Mouse (Mus musculus) neural tube, embryonic 12.5 days (tissue): ENCODE results near the gene Ifitm10. TPM values are rescaled to one million over a fixed set of nuclear protein-coding genes. Genes with fewer than 3 reads are reported as not detected.
A peak's percentile ranks its signal among the peaks of the same experiment; 100 is the strongest.
"Not testable (repeated sequence)": the region's sequence is repeated elsewhere in the genome, so short reads cannot be mapped to it uniquely, and the experiment has no call there.

Experiments
- ATAC-seq: fragments of 200-750 bp; cut with Nextera tagmentation; 2 replicates; pipeline ENCODE4 v1.8.0; 2017; ENCODE audit warnings: low read depth, mild to moderate bottlenecking, moderate TSS enrichment, moderate library complexity; ENCODE audit not compliant: low FRiP score
- H3K27ac ChIP-seq: fragments of 300-500 bp; sonication (generic); 2 replicates; pipeline ENCODE4 v1.5.1; 2016
- H3K27me3 ChIP-seq: fragments of 300-500 bp; sonication (generic); replicated peaks from 2 replicates; pipeline ENCODE4 v1.6.1; 2016; ENCODE audit warnings: mild to moderate bottlenecking
- H3K36me3 ChIP-seq: fragments of 300-500 bp; sonication (generic); 2 replicates; pipeline ENCODE4 v1.6.1; 2016; ENCODE audit warnings: mild to moderate bottlenecking
- H3K4me1 ChIP-seq: fragments of 300-500 bp; sonication (generic); 2 replicates; pipeline ENCODE4 v1.6.1; 2016
- H3K4me2 ChIP-seq: fragments of 300-500 bp; sonication (generic); replicated peaks from 2 replicates; pipeline ENCODE4 v1.6.1; 2016; ENCODE audit warnings: mild to moderate bottlenecking
- H3K4me3 ChIP-seq: fragments of 300-500 bp; sonication (generic); 2 replicates; pipeline ENCODE4 v1.5.1; 2016
- H3K9ac ChIP-seq: fragments of 300-500 bp; sonication (generic); 2 replicates; pipeline ENCODE4 v1.6.1; 2016; ENCODE audit warnings: mild to moderate bottlenecking
- H3K9me3 ChIP-seq: fragments of 300-500 bp; sonication (generic); 2 replicates; pipeline ENCODE4 v1.6.1; 2016; ENCODE audit warnings: mild to moderate bottlenecking
- WGBS: fragments of 180-500 bp; shearing (Covaris S2); methylation state at CpG from one replicate; pipeline ENCODE4 v1.1.7; 2016; 5-methylcytosine and 5-hydroxymethylcytosine counted together
- polyA plus RNA-seq: library from polyadenylated mRNA; unstranded; fragments of >200 nt; fragmentation: Nextera tagmentation; extraction: Ambion mirVana; gene quantifications from 2 replicates; pipeline ENCODE4 v1.2.1, GENCODE M21; 2016

Gene Ifitm10
- polyA plus RNA-seq, 1 experiment from 2014 or later = 0.47 TPM

- 61% methylated on average over 3 of the region's 3 CpGs for WGBS
- Histone ChIP-seq H3K4me2 (no peak overlapping the region), H3K27ac (no peak overlapping the region), H3K36me3 (no peaks in the 10 kb centered on the region), H3K9me3 (no peaks in the 10 kb centered on the region), H3K4me1 (no peaks in the 10 kb centered on the region), H3K27me3 (no peaks in the 10 kb centered on the region), H3K9ac (no peak overlapping the region), H3K4me3 (no peak overlapping the region)
- no peak for ATAC-seq
Measured at GRCm38 (mm10) chr7:142328507-142328906, 45.0 kb downstream of the Ifitm10 start.

GRCm38 (mm10) chr7:142326714-142327445 is 46.7 kb downstream of the Ifitm10 start:
- H3K36me3 ChIP-seq = no peaks in the 10 kb centered on the region
- 70% methylated on average over 9 of the region's 9 CpGs for WGBS
- no peaks in the 10 kb centered on the region for H3K9me3 ChIP-seq

GRCm38 (mm10) chr7:142323396-142324117 is 50.0 kb downstream of the Ifitm10 start:
- Histone ChIP-seq H3K27ac (no peak overlapping the region), H3K27me3 (no peaks in the 10 kb centered on the region), H3K4me1 (peaks cover 8% of the 10 kb centered on the region), H3K9me3 (no peaks in the 10 kb centered on the region), H3K9ac (no peak overlapping the region), H3K4me3 (no peak overlapping the region), H3K36me3 (no peaks in the 10 kb centered on the region), H3K4me2 (no peak overlapping the region)
- no peak for ATAC-seq
- whole genome bisulfite sequencing = 87% methylated on average over 12 of the region's 12 CpGs

More at GRCm38 (mm10) chr7:142326714-142327445, 46.7 kb downstream of the Ifitm10 start:
- Histone ChIP-seq H3K4me2 (no peak overlapping the region), H3K9ac (no peak overlapping the region), H3K4me3 (no peak overlapping the region), H3K27me3 (no peaks in the 10 kb centered on the region), H3K27ac (no peak overlapping the region), H3K4me1 (no peaks in the 10 kb centered on the region)
- ATAC-seq = no peak

- 91% methylated on average over 6 of the region's 6 CpGs for WGBS
- no peaks in the 10 kb centered on the region for H3K36me3 ChIP-seq
- peaks cover 8% of the 10 kb centered on the region for H3K4me1 ChIP-seq
- H3K9me3 ChIP-seq = no peaks in the 10 kb centered on the region
- H3K27ac ChIP-seq = no peak overlapping the region
- no peak for ATAC-seq
- H3K9ac ChIP-seq = no peak overlapping the region
- no peak overlapping the region for H3K4me3 ChIP-seq
- no peak overlapping the region for H3K4me2 ChIP-seq
- no peaks in the 10 kb centered on the region for H3K27me3 ChIP-seq
Measured at GRCm38 (mm10) chr7:142322641-142323040, 50.9 kb downstream of the Ifitm10 start.

GRCm38 (mm10) chr7:142321637-142322306 is 51.8 kb downstream of the Ifitm10 start:
- H3K9me3 ChIP-seq, H3K4me2 ChIP-seq, H3K36me3 ChIP-seq, H3K4me1 ChIP-seq, H3K27ac ChIP-seq, H3K4me3 ChIP-seq, H3K27me3 ChIP-seq, ATAC-seq, H3K9ac ChIP-seq: not testable (repeated sequence)
- WGBS = 62% methylated on average over 5 of the region's 10 CpGs

- no peak for ATAC-seq
- Histone ChIP-seq H3K9ac (no peak overlapping the region), H3K27ac (no peak overlapping the region), H3K27me3 (no peaks in the 10 kb centered on the region), H3K4me3 (no peak overlapping the region), H3K9me3 (no peaks in the 10 kb centered on the region), H3K4me2 (no peak overlapping the region), H3K36me3 (no peaks in the 10 kb centered on the region), H3K4me1 (peaks cover 8% of the 10 kb centered on the region)
- WGBS = 27% methylated on average over 2 of the region's 2 CpGs
Measured at GRCm38 (mm10) chr7:142320906-142321305, 52.6 kb downstream of the Ifitm10 start.

- WGBS = 85% methylated on average over 11 of the region's 11 CpGs
- no peak for ATAC-seq
- no peak overlapping the region for H3K27ac ChIP-seq
Measured at GRCm38 (mm10) chr7:142319124-142319523, 54.4 kb downstream of the Ifitm10 start.

GRCm38 (mm10) chr7:142317216-142317615 is 56.3 kb downstream of the Ifitm10 start:
- H3K4me3 ChIP-seq = no peak overlapping the region
- no peak for ATAC-seq

More at GRCm38 (mm10) chr7:142319124-142319523, 54.4 kb downstream of the Ifitm10 start:
- H3K9ac ChIP-seq = no peak overlapping the region
- peaks cover 8% of the 10 kb centered on the region for H3K4me1 ChIP-seq
- no peaks in the 10 kb centered on the region for H3K27me3 ChIP-seq
- H3K4me2 ChIP-seq = no peak overlapping the region
- H3K9me3 ChIP-seq = no peaks in the 10 kb centered on the region
- no peaks in the 10 kb centered on the region for H3K36me3 ChIP-seq
- no peak overlapping the region for H3K4me3 ChIP-seq

GRCm38 (mm10) chr7:142316558-142316957 is 57.0 kb downstream of the Ifitm10 start:
- ATAC-seq = no peak; the same call in 1 of the 2 replicates

More at GRCm38 (mm10) chr7:142317216-142317615, 56.3 kb downstream of the Ifitm10 start:
- no peak overlapping the region for H3K4me2 ChIP-seq
- no peak overlapping the region for H3K27ac ChIP-seq
- no peaks in the 10 kb centered on the region for H3K27me3 ChIP-seq
- H3K4me1 ChIP-seq = peaks cover 8% of the 10 kb centered on the region
- no peaks in the 10 kb centered on the region for H3K9me3 ChIP-seq
- no peak overlapping the region for H3K9ac ChIP-seq
- 74% methylated on average over 5 of the region's 5 CpGs for WGBS
- H3K36me3 ChIP-seq = no peaks in the 10 kb centered on the region

GRCm38 (mm10) chr7:142314600-142315285 is 58.8 kb downstream of the Ifitm10 start:
- Histone ChIP-seq H3K4me3 (no peak overlapping the region), H3K9ac (no peak overlapping the region), H3K4me1 (peaks cover 4% of the 10 kb centered on the region; the same call in 1 of the 2 replicates), H3K27ac (no peak overlapping the region), H3K36me3 (no peaks in the 10 kb centered on the region), H3K4me2 (no peak overlapping the region), H3K9me3 (no peaks in the 10 kb centered on the region), H3K27me3 (no peaks in the 10 kb centered on the region)
- WGBS = 42% methylated on average over 5 of the region's 5 CpGs
- ATAC-seq = peak; percentile 67; the same call in 1 of the 2 replicates

More at GRCm38 (mm10) chr7:142316558-142316957, 57.0 kb downstream of the Ifitm10 start:
- WGBS = 45% methylated on average over 6 of the region's 6 CpGs
- H3K9me3 ChIP-seq = no peaks in the 10 kb centered on the region
- H3K4me1 ChIP-seq = peaks cover 8% of the 10 kb centered on the region
- no peak overlapping the region for H3K27ac ChIP-seq
- H3K4me2 ChIP-seq = no peak overlapping the region
- no peaks in the 10 kb centered on the region for H3K27me3 ChIP-seq
- no peak overlapping the region for H3K9ac ChIP-seq
- no peaks in the 10 kb centered on the region for H3K36me3 ChIP-seq
- H3K4me3 ChIP-seq = no peak overlapping the region

- H3K27me3 ChIP-seq, H3K4me2 ChIP-seq, H3K27ac ChIP-seq, H3K9me3 ChIP-seq, H3K36me3 ChIP-seq, H3K4me3 ChIP-seq, H3K9ac ChIP-seq, ATAC-seq, H3K4me1 ChIP-seq: not testable (repeated sequence)
- 86% methylated on average over 1 of the region's 1 CpGs for WGBS
Measured at GRCm38 (mm10) chr7:142303929-142304328, 69.6 kb downstream of the Ifitm10 start.

- ATAC-seq = no peak
- Histone ChIP-seq H3K4me1 (no peaks in the 10 kb centered on the region), H3K9me3 (no peaks in the 10 kb centered on the region), H3K27me3 (no peaks in the 10 kb centered on the region), H3K9ac (no peak within 1 kb of the TSS), H3K27ac (no peak within 1 kb of the TSS), H3K36me3 (no peaks in the 10 kb centered on the region), H3K4me2 (no peak within 1 kb of the TSS), H3K4me3 (no peak within 1 kb of the TSS)
- 69% methylated on average over 3 of the region's 3 CpGs for WGBS
Measured at GRCm38 (mm10) chr7:142303249-142303648, 70.3 kb downstream of the Ifitm10 start, which contains the start of gene Krtap5-4. Gene Krtap5-4 (plus strand): TSS chr7:142303549.
